In genomic region chr13:8830696-8831095, GRCm38 (mm10) we compare ENCODE assay signal across 23 mouse cellular contexts.
"Had no signal": no experiment of that assay in that cellular context is flagged by ENCODE, and none has a peak within 500 bp of the region (broad histone marks: within the 10 kb centered on the region; RNA-seq: fewer than 3 reads in every experiment).

No protein-coding gene starts in this region.

- H3K9ac ChIP-seq: limb, embryonic 12.5 days; limb, embryonic 15.5 days; liver, embryonic 14.5 days; lung, embryonic 15.5 days; midbrain, embryonic 15.5 days; neural tube, embryonic 12.5 days; neural tube, embryonic 15.5 days; stomach, embryonic 15.5 days had no signal

- DNase-seq: kidney, adult 18-20 months; kidney, adult 9 months; kidney, postnatal 14 days; kidney, postnatal 4 days; layer of hippocampus, adult 9-11 months; left cerebral cortex, postnatal 4 days; lung, adult 18-20 months; lung, postnatal 10 days; lung, postnatal 36 days; retina, postnatal 1 day; right cerebral cortex, postnatal 25 days; spleen, adult 18-20 months; thymus, postnatal 36 days had no signal

- ATAC-seq: midbrain, embryonic 15.5 days had no signal

- H3K9me3 ChIP-seq: limb, embryonic 12.5 days; limb, embryonic 15.5 days; lung, embryonic 15.5 days; midbrain, embryonic 10.5 days; midbrain, embryonic 15.5 days; neural tube, embryonic 12.5 days; neural tube, embryonic 15.5 days; stomach, embryonic 15.5 days had no signal

- H3K4me2 ChIP-seq: limb, embryonic 12.5 days; limb, embryonic 15.5 days; lung, embryonic 15.5 days; midbrain, embryonic 15.5 days; neural tube, embryonic 12.5 days; neural tube, embryonic 15.5 days; stomach, embryonic 15.5 days had no signal

- H3K4me3 ChIP-seq: left cerebral cortex, adult 2 months; limb, embryonic 12.5 days; limb, embryonic 15.5 days; lung, embryonic 15.5 days; midbrain, embryonic 10.5 days; midbrain, embryonic 15.5 days; neural tube, embryonic 12.5 days; neural tube, embryonic 15.5 days; stomach, embryonic 15.5 days had no signal

- H3K27me3 ChIP-seq: limb, embryonic 12.5 days; limb, embryonic 15.5 days; lung, embryonic 15.5 days; midbrain, embryonic 15.5 days; neural tube, embryonic 12.5 days; neural tube, embryonic 15.5 days; stomach, embryonic 15.5 days had no signal

- H3K27ac ChIP-seq: limb, embryonic 12.5 days; limb, embryonic 15.5 days; liver, embryonic 14.5 days; midbrain, embryonic 10.5 days; midbrain, embryonic 15.5 days; neural tube, embryonic 12.5 days; neural tube, embryonic 15.5 days; stomach, embryonic 15.5 days had no signal

- H3K4me1 ChIP-seq: limb, embryonic 12.5 days; limb, embryonic 15.5 days; midbrain, embryonic 10.5 days; midbrain, embryonic 15.5 days; neural tube, embryonic 12.5 days; neural tube, embryonic 15.5 days; stomach, embryonic 15.5 days had no signal
